8 mouse cellular contexts compared by ENCODE assay signal in the genomic region with DNA sequence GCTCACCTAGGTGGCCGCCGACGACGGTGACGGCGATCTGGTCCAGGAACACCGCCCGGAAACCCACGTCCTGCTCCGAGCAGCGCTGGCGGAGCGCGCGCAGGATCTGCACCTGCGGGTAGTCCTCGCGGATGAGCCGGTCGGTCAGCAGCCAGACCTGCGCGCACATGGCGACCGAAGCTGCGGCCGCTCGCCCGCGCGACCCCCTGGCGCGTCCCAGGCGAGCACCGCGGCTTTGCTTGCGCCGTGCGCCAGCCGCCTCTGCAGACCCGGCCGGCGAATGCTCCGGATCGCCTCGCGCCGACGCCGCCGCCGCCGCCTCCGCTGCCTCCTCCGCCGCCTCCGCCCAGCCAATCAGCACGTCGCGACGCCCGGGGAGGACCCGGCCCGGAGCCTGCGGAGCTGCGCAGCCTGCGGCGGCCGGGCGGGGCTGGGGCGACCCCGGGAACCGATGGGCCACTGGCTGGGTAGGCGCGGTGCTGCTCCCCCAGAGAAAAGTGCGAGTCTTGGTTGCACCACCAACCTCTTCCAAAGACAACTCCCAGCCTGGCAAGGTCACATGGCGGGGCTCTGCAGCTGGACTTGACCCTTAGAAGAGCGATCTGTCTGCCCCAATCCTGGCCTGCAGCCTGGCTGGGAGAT. TPM values are rescaled to one million over a fixed set of nuclear protein-coding genes. Genes with fewer than 3 reads are reported as not detected.
DNase-seq lines count a peak whose midpoint lies in the region; ATAC-seq lines count a peak whose summit lies in the region.

Gene Rimkla, minus strand, starts transcription at position 338 of the 642 bp plus-strand sequence.

- no peaks in the 10 kb centered on the region for H3K36me3 ChIP-seq in forebrain, embryonic 14.5 days (ENCODE audit: control insufficient read depth, insufficient read depth, low read length)
- no peaks in the 10 kb centered on the region for H3K36me3 ChIP-seq in heart, embryonic 16.5 days (ENCODE audit: control insufficient read depth, insufficient read depth)
- H3K36me3 ChIP-seq in liver, embryonic 13.5 days: no peaks in the 10 kb centered on the region
- no peaks in the 10 kb centered on the region for H3K36me3 ChIP-seq in neural tube, embryonic 11.5 days (ENCODE audit: control insufficient read depth, insufficient read depth, low read length)
- no peaks in the 10 kb centered on the region for H3K36me3 ChIP-seq in stomach, embryonic 16.5 days (ENCODE audit: control insufficient read depth, insufficient read depth, low read length)

- ATAC-seq in CD4-positive, CD25-positive, alpha-beta regulatory T cell, adult 4 months: peak; percentile 85
- ATAC-seq in cerebellum, adult (ENCODE audit: insufficient number of reproducible peaks, low FRiP score, low TSS enrichment): peak; percentile 90
- peak; percentile 96 for ATAC-seq in forebrain, embryonic 14.5 days
- ATAC-seq in heart, embryonic 16.5 days (replicated peaks; ENCODE audit: extremely low read depth, insufficient read depth, low FRiP score): peak; percentile 84
- ATAC-seq in liver, embryonic 13.5 days (ENCODE audit: low read depth): peak; percentile 50; the same call in 1 of the 2 replicates
- ATAC-seq in neural tube, embryonic 11.5 days (ENCODE audit: insufficient read depth, low FRiP score, low TSS enrichment): peak; percentile 93
- peak; percentile 89 for ATAC-seq in stomach, embryonic 16.5 days (ENCODE audit: insufficient read depth, low FRiP score)

- H3K9me3 ChIP-seq in forebrain, embryonic 14.5 days (replicated peaks; ENCODE audit: control insufficient read depth, low read length): no peaks in the 10 kb centered on the region
- peaks cover 4% of the 10 kb centered on the region for H3K9me3 ChIP-seq in heart, embryonic 16.5 days (replicated peaks; ENCODE audit: control insufficient read depth, low read length)
- H3K9me3 ChIP-seq in liver, embryonic 13.5 days (replicated peaks): no peaks in the 10 kb centered on the region
- H3K9me3 ChIP-seq in neural tube, embryonic 11.5 days (ENCODE audit: control insufficient read depth, low read length): no peaks in the 10 kb centered on the region
- no peaks in the 10 kb centered on the region for H3K9me3 ChIP-seq in stomach, embryonic 16.5 days (replicated peaks; ENCODE audit: control insufficient read depth, low read length)

- H3K4me1 ChIP-seq in forebrain, embryonic 14.5 days (ENCODE audit: control insufficient read depth, insufficient read depth, low read length): 0 out of 2 replicates have a peak, but pooled peaks cover 6% of the 10 kb centered on the region
- 0 out of 2 replicates have a peak, but pooled peaks cover 2% of the 10 kb centered on the region for H3K4me1 ChIP-seq in heart, embryonic 16.5 days (ENCODE audit: control insufficient read depth, insufficient read depth, low read length)
- H3K4me1 ChIP-seq in liver, embryonic 13.5 days (replicated peaks): peaks cover 11% of the 10 kb centered on the region
- no peaks in the 10 kb centered on the region for H3K4me1 ChIP-seq in neural tube, embryonic 11.5 days (ENCODE audit: control insufficient read depth, insufficient read depth, low read length)
- H3K4me1 ChIP-seq in stomach, embryonic 16.5 days (ENCODE audit: control insufficient read depth, insufficient read depth, low read length): no peaks in the 10 kb centered on the region

- H3K9ac ChIP-seq in forebrain, embryonic 14.5 days (ENCODE audit: low read length): peak within 1 kb of the TSS; percentile 76
- H3K9ac ChIP-seq in heart, embryonic 16.5 days (ENCODE audit: low read length): peak within 1 kb of the TSS; percentile 67
- H3K9ac ChIP-seq in liver, embryonic 13.5 days: no peak within 1 kb of the TSS
- peak within 1 kb of the TSS; percentile 58 for H3K9ac ChIP-seq in neural tube, embryonic 11.5 days (ENCODE audit: low read length)
- peak within 1 kb of the TSS; percentile 68 for H3K9ac ChIP-seq in stomach, embryonic 16.5 days (ENCODE audit: low read length)

- peak; percentile 81 for DNase-seq in forebrain, embryonic 14.5 days (ENCODE audit: low spot score)
- DNase-seq in kidney, postnatal 14 days: peak; percentile 74
- peak; percentile 6 for DNase-seq in liver, embryonic 13.5 days
- peak; percentile 82 for DNase-seq in neural tube, embryonic 11.5 days (ENCODE audit: low spot score)

- H3K4me2 ChIP-seq in forebrain, embryonic 14.5 days (ENCODE audit: low read length): peak within 1 kb of the TSS; percentile 79
- H3K4me2 ChIP-seq in heart, embryonic 16.5 days (ENCODE audit: low read depth, low read length): peak within 1 kb of the TSS; percentile 76
- peak within 1 kb of the TSS; percentile 67 for H3K4me2 ChIP-seq in liver, embryonic 13.5 days
- peak within 1 kb of the TSS; percentile 78 for H3K4me2 ChIP-seq in neural tube, embryonic 11.5 days (ENCODE audit: low read depth)
- H3K4me2 ChIP-seq in stomach, embryonic 16.5 days (ENCODE audit: low read depth, low read length): peak within 1 kb of the TSS; percentile 93

- no peaks in the 10 kb centered on the region for H3K27me3 ChIP-seq in forebrain, embryonic 14.5 days (replicated peaks; ENCODE audit: control insufficient read depth, insufficient read depth, low read length)
- peaks cover 14% of the 10 kb centered on the region for H3K27me3 ChIP-seq in heart, embryonic 16.5 days (ENCODE audit: control insufficient read depth, insufficient read depth, low read length)
- H3K27me3 ChIP-seq in liver, embryonic 13.5 days: peaks cover 55% of the 10 kb centered on the region
- H3K27me3 ChIP-seq in neural tube, embryonic 11.5 days (ENCODE audit: control insufficient read depth, insufficient read depth, low read length): no peaks in the 10 kb centered on the region
- H3K27me3 ChIP-seq in stomach, embryonic 16.5 days (ENCODE audit: control insufficient read depth, insufficient read depth, low read length): peaks cover 14% of the 10 kb centered on the region

- H3K27ac ChIP-seq in forebrain, embryonic 14.5 days (ENCODE audit: low read depth, low read length): peak within 1 kb of the TSS; percentile 72
- H3K27ac ChIP-seq in heart, embryonic 16.5 days (ENCODE audit: low read length): no peak within 1 kb of the TSS
- no peak within 1 kb of the TSS for H3K27ac ChIP-seq in liver, embryonic 13.5 days
- peak within 1 kb of the TSS; percentile 56; the same call in 1 of the 2 replicates for H3K27ac ChIP-seq in neural tube, embryonic 11.5 days (ENCODE audit: low read depth, low read length)
- no peak within 1 kb of the TSS for H3K27ac ChIP-seq in stomach, embryonic 16.5 days (ENCODE audit: low read length)

- 1% methylated on average over 62 of the region's 77 CpGs for WGBS in forebrain, embryonic 14.5 days
- under 1% methylated on average over 77 of the region's 77 CpGs for WGBS in heart, embryonic 16.5 days
- under 1% methylated on average over 77 of the region's 77 CpGs for WGBS in liver, embryonic 13.5 days (ENCODE audit: insufficient replicate concordance)
- WGBS in neural tube, embryonic 11.5 days: 0% methylated on average over 72 of the region's 77 CpGs
- WGBS in stomach, embryonic 16.5 days: under 1% methylated on average over 77 of the region's 77 CpGs

- H3K4me3 ChIP-seq in forebrain, embryonic 14.5 days (ENCODE audit: low read depth, low read length): peak within 1 kb of the TSS; percentile 61
- H3K4me3 ChIP-seq in heart, embryonic 16.5 days (ENCODE audit: low read length): peak within 1 kb of the TSS; percentile 69
- H3K4me3 ChIP-seq in liver, embryonic 13.5 days (replicated peaks): peak within 1 kb of the TSS; percentile 52
- peak within 1 kb of the TSS; percentile 52 for H3K4me3 ChIP-seq in neural tube, embryonic 11.5 days (ENCODE audit: low read depth, low read length)
- peak within 1 kb of the TSS; percentile 61 for H3K4me3 ChIP-seq in stomach, embryonic 16.5 days (replicated peaks; ENCODE audit: low read length)

RNA-seq across cellular contexts. Expression of gene Rimkla, which starts in this region (rescaled TPM):
- polyA plus RNA-seq in CD4-positive, CD25-positive, alpha-beta regulatory T cell, adult 4 months (2017; shearing (Covaris generic)): under 1 TPM in 1 of 2 experiments, not detected in 1; 0.11 TPM
- 17.7 and 22.3 TPM in 2 replicates for polyA plus RNA-seq in forebrain, embryonic 14.5 days (2014; fragmentation: Nextera tagmentation; extraction: Ambion mirVana)
- 4.5 and 4.6 TPM in 2 replicates for polyA plus RNA-seq in heart, embryonic 16.5 days (2015; fragmentation: Nextera tagmentation; extraction: Ambion mirVana)
- 0.05 TPM in 2 replicates for polyA plus RNA-seq in liver, embryonic 13.5 days (2015; fragmentation: Nextera tagmentation; extraction: Ambion mirVana)
- 9.5 and 9.6 TPM in 2 replicates for polyA plus RNA-seq in neural tube, embryonic 11.5 days (2014; fragmentation: Nextera tagmentation; extraction: Ambion mirVana)
- polyA plus RNA-seq in stomach, embryonic 16.5 days (2015; fragmentation: Nextera tagmentation; extraction: Ambion mirVana): 0.67 and 0.77 TPM in 2 replicates

Comparison
In these comparisons a context has a peak if more than half of its experiments do, and no peak if none do; other contexts are left out.
1. Peak in ATAC-seq in CD4-positive, CD25-positive, alpha-beta regulatory T cell, adult 4 months; RNA of the gene not detected or under 1 TPM.
2. Peak in DNase-seq, ATAC-seq, H3K4me3 ChIP-seq and H3K4me2 ChIP-seq in liver, embryonic 13.5 days; RNA of the gene not detected or under 1 TPM.
3. Peak in ATAC-seq, H3K4me3 ChIP-seq, H3K9ac ChIP-seq and H3K4me2 ChIP-seq in stomach, embryonic 16.5 days; RNA of the gene not detected or under 1 TPM.
4. DNase-seq: peak in every context shown above with its lines; median percentile 82 in neural tube, embryonic 11.5 days; 81 in forebrain, embryonic 14.5 days; 74 in kidney, postnatal 14 days; 6 in liver, embryonic 13.5 days.
5. H3K27ac ChIP-seq: peak in forebrain, embryonic 14.5 days (single experiment) and neural tube, embryonic 11.5 days (single experiment); none in heart, embryonic 16.5 days (single experiment), liver, embryonic 13.5 days (single experiment) and stomach, embryonic 16.5 days (single experiment).
6. Peak in every context shown above with its lines, with median percentiles within 50 percentile points of each other: ATAC-seq, H3K4me2 ChIP-seq and H3K4me3 ChIP-seq.